Mouse (Mus musculus) liver, embryonic 11.5 days (tissue): ENCODE results near the gene Usp8. TPM values are rescaled to one million over a fixed set of nuclear protein-coding genes. Genes with fewer than 3 reads are reported as not detected.

Source experiments
- ATAC-seq: fragments of 200-750 bp; cut with Nextera tagmentation; replicated peaks from 2 replicates; pipeline ENCODE4 v1.8.0; 2017; ENCODE audit warnings: moderate number of reproducible peaks, mild to moderate bottlenecking, moderate TSS enrichment, moderate library complexity; ENCODE audit not compliant: low FRiP score
- DNase-seq: peaks from one replicate; pipeline ENCODE4 v3.0.0-alpha.2; 2017; ENCODE audit warnings: low spot score
- H3K27ac ChIP-seq: fragments of 300-500 bp; sonication (generic); 2 replicates; pipeline ENCODE4 v1.5.1; 2014; ENCODE audit warnings: mild to moderate bottlenecking, low read depth, low read length, control low read depth
- H3K27me3 ChIP-seq: fragments of 300-500 bp; sonication (generic); replicated peaks from 2 replicates; pipeline ENCODE4 v1.6.1; 2014; ENCODE audit warnings: low read length, mixed read lengths; ENCODE audit not compliant: control insufficient read depth, insufficient read depth
- H3K36me3 ChIP-seq: fragments of 300-500 bp; sonication (generic); 2 replicates; pipeline ENCODE4 v1.6.1; 2014; ENCODE audit warnings: mild to moderate bottlenecking, low read length, moderate library complexity, mixed read lengths; ENCODE audit not compliant: control insufficient read depth, insufficient read depth
- H3K4me1 ChIP-seq: fragments of 300-500 bp; sonication (generic); replicated peaks from 2 replicates; pipeline ENCODE4 v1.6.1; 2014; ENCODE audit warnings: low read length, mixed read lengths; ENCODE audit not compliant: control insufficient read depth, insufficient read depth
- H3K4me2 ChIP-seq: fragments of 300-500 bp; sonication (generic); 2 replicates; pipeline ENCODE4 v1.6.1; 2014; ENCODE audit warnings: mild to moderate bottlenecking, control low read depth, moderate library complexity
- H3K4me3 ChIP-seq: fragments of 300-500 bp; sonication (generic); 2 replicates; pipeline ENCODE4 v1.5.1; 2014; ENCODE audit warnings: low read depth, low read length, control low read depth
- H3K9ac ChIP-seq: fragments of 300-500 bp; sonication (generic); 2 replicates; pipeline ENCODE4 v1.6.1; 2014; ENCODE audit warnings: low read depth, low read length, control low read depth
- H3K9me3 ChIP-seq: fragments of 300-500 bp; sonication (generic); 2 replicates; pipeline ENCODE4 v1.6.1; 2016; ENCODE audit warnings: low read length, inconsistent platforms, mixed read lengths; ENCODE audit not compliant: control insufficient read depth
- WGBS: fragments of 180-500 bp; shearing (Covaris S2); extraction: QIAGEN DNeasy Blood & Tissue Kit; methylation state at CpG from one replicate; pipeline ENCODE4 v1.1.7; 2014; 5-methylcytosine and 5-hydroxymethylcytosine counted together
- polyA plus RNA-seq: library from polyadenylated mRNA; unstranded; fragments of >200 nt; fragmentation: Nextera tagmentation; extraction: Ambion mirVana; gene quantifications from 2 replicates; pipeline ENCODE4 v1.2.1, GENCODE M21; 2014

The Usp8 gene
- polyA plus RNA-seq, 1 experiment from 2014 or later = 38.3 TPM

- H3K27me3 ChIP-seq = no peaks in the 10 kb centered on the region
- H3K4me1 ChIP-seq = peaks cover 7% of the 10 kb centered on the region
- DNase-seq (no peak), ATAC-seq (no peak)
- no peak overlapping the region for H3K9ac ChIP-seq
- H3K9me3 ChIP-seq = no peaks in the 10 kb centered on the region
- H3K27ac ChIP-seq = no peak overlapping the region
- no peak overlapping the region for H3K4me3 ChIP-seq
- H3K36me3 ChIP-seq = 0 out of 2 replicates have a peak, but pooled peaks cover 2% of the 10 kb centered on the region
- H3K4me2 ChIP-seq = no peak overlapping the region
Measured at GRCm38 (mm10) chr2:126712950-126713349, 5.8 kb downstream of the Usp8 start.

- no peaks in the 10 kb centered on the region for H3K4me1 ChIP-seq
- no peaks in the 10 kb centered on the region for H3K27me3 ChIP-seq
- H3K9ac ChIP-seq = no peak overlapping the region
- H3K36me3 ChIP-seq = peaks cover 10% of the 10 kb centered on the region
- H3K9me3 ChIP-seq = no peaks in the 10 kb centered on the region
- no peak overlapping the region for H3K27ac ChIP-seq
- H3K4me3 ChIP-seq = no peak overlapping the region
- no peak for DNase-seq
- no peak overlapping the region for H3K4me2 ChIP-seq
- WGBS = 97% methylated on average over 4 of the region's 4 CpGs
- ATAC-seq = no peak
Measured at GRCm38 (mm10) chr2:126729207-126729606, 22.1 kb downstream of the Usp8 start.

DNA sequence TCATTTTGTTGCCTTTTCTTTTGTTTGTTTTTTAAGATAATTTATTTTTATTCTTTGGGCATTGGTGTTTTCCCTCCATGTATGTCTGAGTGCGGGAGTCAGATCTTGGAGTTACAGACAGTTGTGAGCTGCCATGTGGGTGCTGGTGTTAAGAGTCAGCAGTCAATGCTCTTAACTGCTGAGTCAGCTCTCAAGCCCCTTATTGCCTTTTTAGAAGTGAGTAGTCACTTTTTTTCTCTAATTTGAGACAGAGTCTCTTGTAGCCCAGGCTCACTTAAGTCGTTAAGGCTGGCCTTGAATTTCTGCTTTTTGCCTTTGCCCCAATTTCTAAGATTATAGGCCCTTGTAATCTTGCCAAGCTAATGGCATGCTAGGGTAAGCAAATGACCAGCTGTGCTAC is 23.4 kb downstream of the Usp8 start:
- no peaks in the 10 kb centered on the region for H3K4me1 ChIP-seq
- H3K9me3 ChIP-seq = no peaks in the 10 kb centered on the region
- H3K36me3 ChIP-seq = peaks cover 10% of the 10 kb centered on the region
- 79% methylated on average over 2 of the region's 2 CpGs for WGBS
- H3K9ac ChIP-seq = no peak overlapping the region
- H3K27ac ChIP-seq = no peak overlapping the region
- no peak overlapping the region for H3K4me2 ChIP-seq
- H3K4me3 ChIP-seq = no peak overlapping the region
- DNase-seq = no peak
- no peak for ATAC-seq
- H3K27me3 ChIP-seq = no peaks in the 10 kb centered on the region

DNA sequence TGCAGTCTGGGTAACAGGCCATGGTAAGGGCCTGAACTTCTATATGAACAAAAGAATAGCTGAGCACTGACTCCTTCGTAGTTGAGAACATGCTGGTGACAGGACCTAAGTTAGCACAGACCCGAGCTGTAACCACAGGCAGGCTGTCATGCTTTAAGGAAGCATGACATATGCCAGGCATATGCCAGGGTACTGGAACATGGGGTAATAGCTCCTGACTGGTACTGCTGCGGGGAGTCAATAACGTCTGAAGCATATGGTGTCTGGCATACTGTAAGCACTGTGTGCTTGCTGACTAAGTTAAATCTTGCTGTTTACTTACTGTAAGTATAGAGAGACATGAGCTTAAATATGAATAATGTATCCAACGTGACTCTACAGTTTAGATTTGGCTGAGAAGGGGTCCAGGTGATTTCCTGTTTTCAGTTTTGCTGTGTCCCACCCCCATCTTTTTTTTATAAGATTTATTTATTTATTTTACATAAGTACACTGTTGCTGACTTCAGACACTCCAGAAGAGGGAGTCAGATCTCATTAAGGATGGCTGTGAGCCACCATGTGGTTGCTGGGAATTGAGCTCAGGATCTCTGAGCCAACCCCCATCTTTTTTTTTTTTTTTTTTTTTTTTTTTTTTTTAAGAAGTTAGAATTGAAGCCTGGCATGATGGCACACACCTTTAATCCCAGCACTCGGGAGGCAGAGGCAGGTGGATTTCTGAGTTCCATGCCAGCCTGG is 28.4 kb downstream of the Usp8 start:
- no peak overlapping the region for H3K27ac ChIP-seq

GRCm38 (mm10) chr2:126740314-126740713 is 33.2 kb downstream of the Usp8 start:
- 89% methylated on average over 2 of the region's 2 CpGs for WGBS
- Histone ChIP-seq H3K4me1 (no peaks in the 10 kb centered on the region), H3K27me3 (no peaks in the 10 kb centered on the region), H3K4me2 (no peak overlapping the region), H3K27ac (no peak overlapping the region), H3K9ac (no peak overlapping the region), H3K36me3 (peaks cover 13% of the 10 kb centered on the region), H3K4me3 (no peak overlapping the region), H3K9me3 (no peaks in the 10 kb centered on the region)
- no peak for DNase-seq
- ATAC-seq = no peak

More for the DNA sequence above, 28.4 kb downstream of the Usp8 start:
- Histone ChIP-seq H3K9ac (no peak overlapping the region), H3K9me3 (no peaks in the 10 kb centered on the region), H3K27me3 (no peaks in the 10 kb centered on the region), H3K36me3 (peaks cover 15% of the 10 kb centered on the region), H3K4me1 (no peaks in the 10 kb centered on the region), H3K4me2 (no peak overlapping the region), H3K4me3 (no peak overlapping the region)
- ATAC-seq = no peak
- DNase-seq = no peak
- WGBS = 84% methylated on average over 6 of the region's 6 CpGs

DNA sequence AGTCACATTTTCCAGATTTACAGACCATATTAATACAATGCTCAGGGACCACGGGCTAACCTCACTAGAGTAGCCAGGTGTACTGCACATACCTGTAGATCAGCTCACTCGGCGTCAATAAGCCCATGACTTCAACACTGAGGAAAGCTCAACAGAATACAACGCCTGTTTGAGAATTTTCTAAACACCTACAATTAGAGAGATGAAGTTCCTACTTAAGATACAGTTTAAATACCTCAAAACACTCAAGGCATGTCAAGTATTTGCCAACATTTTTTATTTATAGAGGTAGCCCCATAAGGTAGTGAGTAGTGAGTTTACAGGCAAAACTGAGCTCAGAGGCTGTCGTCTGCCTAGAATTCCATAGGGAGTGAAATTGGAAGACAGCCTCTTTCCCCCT is 36.3 kb downstream of the Usp8 start:
- Histone ChIP-seq H3K4me1 (no peaks in the 10 kb centered on the region), H3K4me3 (no peak overlapping the region), H3K4me2 (no peak overlapping the region), H3K27me3 (no peaks in the 10 kb centered on the region), H3K9me3 (no peaks in the 10 kb centered on the region), H3K36me3 (peaks cover 11% of the 10 kb centered on the region), H3K9ac (no peak overlapping the region), H3K27ac (no peak overlapping the region)
- no peak for ATAC-seq
- no peak for DNase-seq
- WGBS = 94% methylated on average over 5 of the region's 5 CpGs

DNA sequence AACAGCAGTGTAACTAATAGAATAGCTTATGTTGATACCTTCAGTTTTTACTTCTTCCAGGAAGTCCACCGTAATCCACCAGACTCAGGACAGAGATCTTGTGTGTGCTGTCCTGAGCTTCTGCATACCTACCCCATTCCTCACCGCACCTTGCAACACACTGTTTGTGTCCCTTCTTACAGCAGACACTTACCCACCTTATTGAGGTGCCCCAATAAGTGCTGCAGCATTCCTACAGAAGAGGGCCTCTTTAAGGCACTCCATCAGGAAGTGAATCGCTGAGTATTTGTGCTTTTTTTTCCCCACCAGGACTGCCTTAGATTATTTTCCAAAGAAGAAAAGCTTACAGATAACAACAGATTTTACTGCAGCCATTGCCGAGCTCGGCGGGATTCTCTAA is 48.5 kb downstream of the Usp8 start:
- no peaks in the 10 kb centered on the region for H3K4me1 ChIP-seq
- ATAC-seq (no peak), DNase-seq (no peak)
- H3K36me3 ChIP-seq = peaks cover 41% of the 10 kb centered on the region
- H3K27ac ChIP-seq = no peak overlapping the region
- no peaks in the 10 kb centered on the region for H3K27me3 ChIP-seq
- no peak overlapping the region for H3K4me3 ChIP-seq
- no peak overlapping the region for H3K4me2 ChIP-seq
- no peaks in the 10 kb centered on the region for H3K9me3 ChIP-seq
- WGBS = 96% methylated on average over 6 of the region's 6 CpGs
- H3K9ac ChIP-seq = no peak overlapping the region

DNA sequence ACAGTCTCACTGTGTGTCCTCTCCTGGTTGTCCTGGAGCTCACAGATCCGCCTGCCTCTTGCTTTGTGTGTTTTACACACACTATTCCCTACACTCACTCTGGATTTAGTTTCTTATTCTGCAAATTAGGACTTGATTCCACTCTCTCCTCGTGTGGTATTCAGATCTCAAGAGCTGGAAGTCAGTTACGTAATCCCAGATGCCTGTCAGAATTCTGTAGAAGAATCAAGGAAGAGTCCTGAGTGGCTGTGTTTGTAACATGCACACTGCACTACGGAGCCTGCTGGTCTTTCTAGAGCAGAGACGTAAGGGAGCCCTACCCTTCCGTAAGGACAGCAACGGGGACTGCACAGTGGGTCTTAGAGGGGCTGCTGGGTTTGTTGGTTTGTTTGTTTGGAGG is 52.2 kb downstream of the Usp8 start:
- H3K9me3 ChIP-seq = no peaks in the 10 kb centered on the region

DNA sequence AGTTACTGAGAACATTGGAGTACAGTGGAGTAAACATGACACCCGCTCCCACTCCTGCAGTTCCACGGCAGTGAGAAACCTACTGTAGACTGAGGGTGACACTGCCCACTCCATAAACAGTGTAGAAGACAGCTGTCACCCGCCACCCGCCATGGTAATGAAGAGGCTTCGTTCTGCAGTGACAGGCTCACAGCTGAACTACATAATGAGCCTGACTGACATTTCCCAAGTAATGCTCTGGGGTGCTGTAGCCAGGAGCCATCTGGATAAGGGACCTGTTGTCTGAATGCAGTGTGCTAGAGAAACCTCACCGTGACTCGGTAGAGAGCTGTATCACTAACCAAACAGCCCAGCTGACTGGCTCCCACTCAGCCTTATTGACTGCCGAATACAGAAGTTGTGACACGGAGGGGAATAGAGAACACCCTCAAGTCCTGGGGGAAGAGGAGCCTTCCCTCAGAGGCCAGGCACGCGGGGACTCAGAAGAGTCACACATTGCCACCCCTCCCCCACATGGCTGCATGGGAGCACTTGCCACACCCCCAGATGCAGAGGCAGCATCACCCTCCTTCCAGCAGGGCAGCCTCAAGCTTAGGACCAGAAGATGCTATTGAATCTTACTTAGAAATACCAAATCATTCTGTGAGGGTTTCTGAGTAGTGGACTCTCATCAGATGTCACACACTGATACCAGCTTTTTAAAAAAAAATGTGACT is 58.9 kb downstream of the Usp8 start:
- peaks cover 11% of the 10 kb centered on the region for H3K36me3 ChIP-seq
- H3K27ac ChIP-seq = no peak overlapping the region
- no peak overlapping the region for H3K9ac ChIP-seq
- H3K4me2 ChIP-seq = no peak overlapping the region
- H3K27me3 ChIP-seq = no peaks in the 10 kb centered on the region
- H3K9me3 ChIP-seq = no peaks in the 10 kb centered on the region
- WGBS = 46% methylated on average over 11 of the region's 11 CpGs
- DNase-seq (no peak), ATAC-seq (no peak)
- no peak overlapping the region for H3K4me3 ChIP-seq
- no peaks in the 10 kb centered on the region for H3K4me1 ChIP-seq

More for the DNA sequence above, 52.2 kb downstream of the Usp8 start:
- no peak for ATAC-seq
- no peaks in the 10 kb centered on the region for H3K4me1 ChIP-seq
- no peak for DNase-seq
- 92% methylated on average over 7 of the region's 7 CpGs for WGBS
- H3K9ac ChIP-seq = no peak overlapping the region
- H3K27me3 ChIP-seq = no peaks in the 10 kb centered on the region
- H3K27ac ChIP-seq = no peak overlapping the region
- H3K4me3 ChIP-seq = no peak overlapping the region
- H3K4me2 ChIP-seq = no peak overlapping the region
- H3K36me3 ChIP-seq = peaks cover 40% of the 10 kb centered on the region
